Mouse (Mus musculus) layer of hippocampus, adult 9-10 months (tissue): ENCODE data around the gene Cdc42bpg.
"Not testable (repeated sequence)": the region's sequence is repeated elsewhere in the genome, so short reads cannot be mapped to it uniquely, and the experiment has no call there.

Experiments
- DNase-seq: peaks from one replicate; pipeline ENCODE4 v3.0.0; 2022; ENCODE audit warnings: low spot score

Cdc42bpg gene

DNA sequence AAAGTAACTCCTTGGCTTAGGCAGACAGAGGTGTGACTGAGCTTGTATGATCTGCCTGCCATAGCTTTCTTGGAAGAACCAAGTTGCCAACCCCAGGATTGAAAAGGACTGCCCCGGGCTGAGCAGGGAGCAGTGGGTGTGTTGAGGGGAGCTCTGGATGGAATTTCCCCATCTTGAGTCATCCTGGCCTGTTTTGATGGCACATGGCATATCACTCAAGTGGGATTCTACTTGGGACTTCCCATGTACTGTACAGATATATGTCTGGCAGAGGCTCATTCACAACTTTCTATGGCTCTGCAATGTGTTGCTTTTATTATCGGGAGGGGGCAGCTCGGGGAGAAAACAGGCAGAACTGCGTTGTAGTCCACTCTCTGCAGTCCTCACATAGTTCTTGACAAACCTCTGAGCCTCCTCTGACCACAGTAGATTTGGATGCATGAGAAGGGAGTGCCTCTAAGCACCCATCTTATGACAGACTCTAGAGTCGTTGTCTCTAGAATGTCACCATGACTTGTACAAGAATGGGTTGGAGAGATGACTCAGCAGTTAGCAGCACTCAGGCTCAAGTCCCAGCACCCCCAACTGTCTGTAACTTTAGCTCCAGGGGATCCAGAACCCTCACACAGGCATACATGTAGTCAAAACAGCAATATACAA, 9.6 kb upstream of the Cdc42bpg start:
- DNase-seq = no peak

GRCm38 (mm10) chr19:6297641-6298040, 8.6 kb upstream of the Cdc42bpg start:
- no peak for DNase-seq

DNA sequence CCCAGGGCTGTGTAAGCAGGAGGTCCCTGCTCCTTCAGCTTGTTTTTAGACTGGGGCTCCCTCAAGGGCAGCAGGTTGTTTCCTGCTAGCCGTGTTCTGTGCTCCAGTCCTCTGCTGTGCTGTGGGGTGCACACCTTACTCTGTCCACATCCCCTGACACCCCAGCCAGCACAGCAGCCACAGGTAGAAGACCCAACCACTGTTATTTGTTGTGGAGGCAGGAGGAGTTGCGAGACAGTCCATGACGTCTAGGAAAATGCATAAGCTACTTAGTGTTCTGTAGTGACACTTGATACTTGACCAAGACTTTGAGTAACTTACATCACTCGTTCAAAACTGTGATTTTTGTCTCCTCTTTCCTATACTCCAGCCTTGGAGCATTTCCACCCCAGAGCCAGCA, 7.3 kb upstream of the Cdc42bpg start:
- DNase-seq = no peak

GRCm38 (mm10) chr19:6299450-6300267, 6.6 kb upstream of the Cdc42bpg start:
- DNase-seq = no peak

- DNase-seq = no peak
These were observed 5.8 kb upstream of the Cdc42bpg start for GRCm38 (mm10) chr19:6300402-6300841.

DNA sequence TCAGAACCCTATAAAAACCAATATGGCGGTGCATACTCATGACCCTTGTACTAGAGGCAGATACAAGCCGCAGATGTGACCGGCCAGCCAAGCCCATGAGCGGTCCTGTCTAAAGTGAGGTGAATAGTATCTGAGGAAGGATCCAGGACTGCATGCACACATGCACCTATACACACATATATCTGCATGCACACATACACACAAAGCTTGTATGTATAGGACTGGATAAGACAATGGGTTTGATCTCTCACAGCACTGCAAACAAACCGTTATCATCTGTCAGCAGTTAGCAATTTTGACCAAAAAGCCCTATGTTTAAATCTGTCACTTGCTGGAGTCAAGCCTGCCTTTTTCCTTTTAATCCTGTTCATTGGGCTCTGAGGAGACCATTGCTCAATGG, 4.1 kb upstream of the Cdc42bpg start:
- no peak for DNase-seq

DNA sequence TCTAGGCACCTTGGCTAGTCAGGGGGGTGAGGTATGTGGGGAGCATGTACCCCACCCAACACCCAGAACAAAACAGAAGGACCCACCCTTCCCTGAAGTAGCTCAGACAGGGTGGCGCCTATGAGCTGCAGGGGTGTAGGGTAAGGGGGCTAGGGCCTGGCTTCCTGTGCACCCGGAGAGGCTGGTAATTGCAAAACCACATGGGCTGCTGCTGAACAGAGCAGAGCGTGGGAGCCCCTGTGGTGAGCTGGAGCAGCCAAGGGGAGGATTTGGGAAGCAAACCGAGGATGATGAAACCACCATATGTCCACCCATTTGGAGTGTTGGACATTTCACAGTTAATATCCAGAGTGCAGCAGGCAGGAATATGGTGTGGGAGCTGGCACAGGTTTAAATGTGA, 3.7 kb upstream of the Cdc42bpg start:
- no peak for DNase-seq

- DNase-seq = no peak
These were observed 2.4 kb upstream of the Cdc42bpg start for GRCm38 (mm10) chr19:6303831-6304230.

- peak; percentile 77 for DNase-seq
These were observed 1.3 kb upstream of the Cdc42bpg start for GRCm38 (mm10) chr19:6304787-6305516.

GRCm38 (mm10) chr19:6305517-6306115, 640 bp upstream of the Cdc42bpg start:
- no peak for DNase-seq

GRCm38 (mm10) chr19:6306586-6306985, 330 bp downstream of the Cdc42bpg start:
- no peak for DNase-seq

GRCm38 (mm10) chr19:6307733-6308531, 1.7 kb downstream of the Cdc42bpg start:
- DNase-seq = no peak

DNA sequence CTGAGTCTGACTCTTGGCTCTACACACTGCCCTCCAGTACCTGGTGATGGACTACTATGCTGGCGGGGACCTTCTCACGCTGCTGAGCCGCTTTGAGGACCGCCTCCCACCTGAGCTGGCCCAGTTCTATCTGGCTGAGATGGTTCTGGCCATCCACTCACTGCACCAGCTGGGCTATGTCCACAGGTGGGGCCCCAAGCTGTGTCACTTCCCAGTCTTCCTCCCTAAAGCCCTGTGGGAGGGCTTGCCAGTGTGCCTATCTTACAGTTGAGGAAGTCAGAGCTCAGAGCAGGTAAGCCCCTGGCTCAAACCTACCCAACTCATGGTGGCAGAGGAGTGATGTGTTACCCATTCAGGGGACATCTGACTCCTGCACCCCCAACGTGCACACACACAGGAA, 3.9 kb downstream of the Cdc42bpg start:
- no peak for DNase-seq

DNA sequence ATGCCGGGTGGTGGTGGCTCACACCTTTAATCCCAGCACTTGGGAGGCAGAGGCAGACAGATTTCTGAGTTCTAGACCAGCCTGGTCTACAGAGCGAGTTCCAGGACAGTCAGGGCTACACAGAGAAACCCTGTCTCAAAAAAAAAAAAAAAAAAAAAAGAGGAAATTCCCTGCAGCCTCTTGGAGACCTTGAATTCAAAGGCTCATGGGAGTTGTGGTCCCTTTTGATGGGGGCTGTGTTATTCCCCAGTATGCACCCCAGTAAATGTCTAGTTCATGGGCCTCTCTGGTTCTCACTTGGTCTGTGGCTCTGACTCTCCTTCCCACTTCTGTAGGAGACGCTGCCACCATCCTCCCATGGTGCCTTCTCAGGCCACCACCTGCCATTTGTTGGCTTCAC, 5.5 kb downstream of the Cdc42bpg start:
- DNase-seq = not testable (repeated sequence)

DNA sequence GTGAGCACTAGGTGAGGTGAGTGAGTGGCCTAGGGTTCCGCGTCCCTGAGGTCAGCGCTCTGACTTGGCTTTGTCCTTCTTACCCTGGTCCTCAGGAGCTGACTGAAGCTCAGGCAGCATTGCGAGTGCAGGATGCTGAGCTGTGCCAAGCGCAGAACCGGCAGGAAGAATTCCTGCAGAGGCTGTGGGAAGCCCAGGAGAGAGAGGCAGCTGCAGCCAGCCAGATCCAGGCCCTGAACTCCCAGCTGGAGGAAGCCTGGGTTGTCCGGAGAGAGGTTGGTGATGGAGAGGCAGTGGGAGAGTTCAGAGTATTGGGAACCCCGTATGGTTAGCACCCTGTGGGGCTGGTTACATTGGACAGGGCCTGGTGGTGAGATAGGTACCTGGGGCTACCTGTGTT, 7.5 kb downstream of the Cdc42bpg start:
- DNase-seq = no peak

DNA sequence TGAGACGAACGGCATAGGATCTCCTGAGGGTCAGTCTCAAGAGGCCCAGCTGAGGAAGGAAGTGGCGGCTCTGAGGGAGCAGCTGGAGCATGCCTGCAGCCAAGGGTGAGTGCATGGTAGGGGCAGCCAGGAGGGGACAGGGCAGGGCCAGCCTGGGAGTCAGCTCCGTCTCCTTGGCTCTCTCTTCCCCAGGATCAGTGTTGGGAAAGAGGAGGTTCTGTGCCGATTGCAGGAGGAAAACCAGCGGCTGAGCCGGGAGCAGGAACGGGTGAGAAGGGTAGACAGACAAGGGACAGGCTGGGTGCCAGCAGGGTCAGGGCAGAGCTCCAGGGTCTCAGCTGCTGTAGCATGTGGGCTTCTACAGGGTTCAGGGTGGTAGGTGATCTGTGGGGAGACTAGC, 8.3 kb downstream of the Cdc42bpg start:
- DNase-seq = no peak

DNA sequence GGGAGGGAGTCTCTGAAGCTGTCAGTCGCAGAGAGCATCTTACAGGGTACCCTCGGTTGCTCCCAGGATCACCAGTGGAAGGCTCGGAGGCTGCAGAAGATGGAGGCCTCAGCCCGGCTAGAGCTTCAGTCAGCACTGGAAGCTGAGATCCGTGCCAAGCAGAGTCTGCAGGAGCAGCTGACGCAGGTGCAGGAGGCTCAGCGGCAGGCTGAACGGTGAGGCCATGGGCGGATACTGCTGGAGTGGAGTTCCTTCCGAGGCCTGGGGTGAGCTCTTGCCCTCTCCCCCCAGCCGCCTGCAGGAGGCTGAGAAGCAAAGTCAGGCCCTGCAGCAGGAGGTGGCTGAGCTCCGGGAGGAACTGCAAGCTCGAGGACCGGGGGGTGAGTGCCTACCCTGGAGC, 9.3 kb downstream of the Cdc42bpg start:
- DNase-seq = no peak

DNA sequence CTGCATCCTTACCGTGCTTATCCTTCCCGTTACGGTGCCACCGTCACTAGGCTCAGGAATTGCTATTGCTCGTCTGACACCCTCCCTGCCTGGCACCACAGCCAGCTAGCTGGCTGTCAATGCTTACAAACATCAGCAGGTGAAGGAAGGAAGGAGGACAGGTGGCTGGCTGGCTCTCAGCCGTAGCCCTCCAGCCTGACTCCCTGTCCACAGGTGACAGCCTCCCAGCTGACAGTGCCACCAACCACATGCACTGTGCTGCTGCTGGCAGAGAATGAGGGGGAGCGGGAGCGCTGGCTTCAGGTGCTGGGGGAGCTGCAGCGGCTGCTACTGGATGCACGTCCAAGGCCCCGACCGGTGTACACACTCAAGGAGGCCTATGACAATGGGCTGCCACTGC, 11.9 kb downstream of the Cdc42bpg start:
- DNase-seq = no peak

DNA sequence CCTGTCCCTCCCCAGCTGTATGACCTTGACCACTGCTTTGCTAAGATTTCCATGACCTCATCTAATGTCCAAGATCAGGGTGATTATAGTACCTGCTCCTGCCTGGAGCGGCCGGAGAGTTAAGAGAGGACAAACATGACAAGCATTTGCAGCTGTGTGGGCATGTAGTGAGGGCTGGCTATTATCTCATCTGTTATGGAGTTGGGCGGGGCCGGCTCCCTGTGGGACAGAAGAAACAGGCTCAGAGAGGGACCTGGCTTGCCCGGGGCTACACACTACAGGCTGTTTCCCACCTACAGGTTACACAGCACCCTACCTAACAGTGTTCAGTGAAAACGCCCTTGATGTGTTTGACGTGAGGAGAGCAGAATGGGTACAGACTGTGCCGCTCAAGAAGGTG, 15.1 kb downstream of the Cdc42bpg start:
- DNase-seq = no peak

DNA sequence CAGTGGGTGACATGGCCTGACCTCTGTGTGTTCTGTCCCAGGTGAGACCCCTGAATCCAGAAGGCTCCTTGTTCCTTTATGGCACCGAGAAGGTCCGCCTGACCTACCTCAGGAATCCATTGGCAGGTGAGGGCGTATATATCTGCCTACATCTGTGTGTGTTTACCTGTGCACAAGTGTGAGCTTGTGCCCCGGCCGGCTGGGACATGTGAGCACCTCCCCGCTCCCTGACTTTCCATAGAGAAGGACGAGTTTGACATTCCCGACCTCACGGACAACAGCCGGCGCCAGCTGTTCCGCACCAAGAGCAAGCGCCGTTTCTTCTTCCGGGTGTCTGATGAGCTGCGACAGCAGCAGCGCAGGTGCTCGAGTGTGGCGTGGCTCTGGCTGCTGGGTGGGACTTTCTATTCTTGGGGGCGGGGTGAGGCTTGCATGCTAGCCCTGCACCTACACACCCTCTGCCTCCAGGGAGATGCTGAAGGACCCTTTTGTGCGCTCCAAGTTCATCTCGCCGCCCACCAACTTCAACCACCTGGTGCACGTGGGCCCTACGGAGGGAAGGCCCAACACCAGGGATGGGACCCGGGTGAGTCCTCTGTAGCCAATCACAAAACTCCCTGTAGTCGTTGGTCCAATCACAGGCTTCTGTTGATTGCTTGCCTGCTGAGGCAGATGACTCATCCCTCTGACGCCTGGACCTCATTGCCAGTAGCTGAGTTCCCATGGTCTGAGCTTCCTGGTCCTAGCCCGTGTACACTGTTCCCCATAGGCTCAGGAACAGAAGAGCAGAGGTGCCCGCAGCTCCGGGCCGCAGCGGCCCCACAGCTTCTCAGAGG, 15.7 kb downstream of the Cdc42bpg start:
- no peak for DNase-seq

- DNase-seq = no peak
These were observed 18.5 kb downstream of the Cdc42bpg start for GRCm38 (mm10) chr19:6324751-6325150.
